Mouse (Mus musculus) intestine, embryonic 16.5 days (tissue): ENCODE measurements around the gene Acer2. TPM values are rescaled to one million over a fixed set of nuclear protein-coding genes. Genes with fewer than 3 reads are reported as not detected.

Source experiments
- ATAC-seq: fragments of 200-750 bp; cut with Nextera tagmentation; 2 replicates; pipeline ENCODE4 v1.8.0; 2017; ENCODE audit warnings: moderate TSS enrichment, moderate library complexity
- H3K27ac ChIP-seq: fragments of 300-500 bp; sonication (generic); 2 replicates; pipeline ENCODE4 v1.5.1; 2014; ENCODE audit warnings: mild to moderate bottlenecking, low read length
- H3K27me3 ChIP-seq: fragments of 300-500 bp; sonication (generic); replicated peaks from 2 replicates; pipeline ENCODE4 v1.6.1; 2014; ENCODE audit warnings: low read length, control low read depth, mixed read lengths; ENCODE audit not compliant: control insufficient read depth, insufficient read depth
- H3K36me3 ChIP-seq: fragments of 300-500 bp; sonication (generic); 2 replicates; pipeline ENCODE4 v1.6.1; 2014; ENCODE audit warnings: low read length, control low read depth; ENCODE audit not compliant: control insufficient read depth, insufficient read depth
- H3K4me1 ChIP-seq: fragments of 300-500 bp; sonication (generic); 2 replicates; pipeline ENCODE4 v1.6.1; 2014; ENCODE audit warnings: low read length, control low read depth, mixed read lengths; ENCODE audit not compliant: control insufficient read depth, insufficient read depth
- H3K4me2 ChIP-seq: fragments of 300-500 bp; sonication (generic); 2 replicates; pipeline ENCODE4 v1.6.1; 2014; ENCODE audit warnings: low read depth, low read length, control low read depth
- H3K4me3 ChIP-seq: fragments of 300-500 bp; sonication (generic); 2 replicates; pipeline ENCODE4 v1.5.1; 2014; ENCODE audit warnings: mild to moderate bottlenecking, low read length
- H3K9ac ChIP-seq: fragments of 300-500 bp; sonication (generic); 2 replicates; pipeline ENCODE4 v1.6.1; 2014; ENCODE audit warnings: low read depth, low read length
- H3K9me3 ChIP-seq: fragments of 300-500 bp; sonication (generic); 2 replicates; pipeline ENCODE4 v1.6.1; 2016; ENCODE audit warnings: low read length, control low read depth; ENCODE audit not compliant: control insufficient read depth
- WGBS: fragments of 180-500 bp; shearing (Covaris S2); extraction: QIAGEN DNeasy Blood & Tissue Kit; methylation state at CpG from one replicate; pipeline ENCODE4 v1.1.7; 2014; 5-methylcytosine and 5-hydroxymethylcytosine counted together
- polyA plus RNA-seq: library from polyadenylated mRNA; unstranded; fragments of >200 nt; fragmentation: Nextera tagmentation; extraction: Ambion mirVana; gene quantifications from 2 replicates; pipeline ENCODE4 v1.2.1, GENCODE M21; 2015

Gene Acer2
- polyA plus RNA-seq, 1 experiment from 2014 or later, result 20.6 TPM

DNA sequence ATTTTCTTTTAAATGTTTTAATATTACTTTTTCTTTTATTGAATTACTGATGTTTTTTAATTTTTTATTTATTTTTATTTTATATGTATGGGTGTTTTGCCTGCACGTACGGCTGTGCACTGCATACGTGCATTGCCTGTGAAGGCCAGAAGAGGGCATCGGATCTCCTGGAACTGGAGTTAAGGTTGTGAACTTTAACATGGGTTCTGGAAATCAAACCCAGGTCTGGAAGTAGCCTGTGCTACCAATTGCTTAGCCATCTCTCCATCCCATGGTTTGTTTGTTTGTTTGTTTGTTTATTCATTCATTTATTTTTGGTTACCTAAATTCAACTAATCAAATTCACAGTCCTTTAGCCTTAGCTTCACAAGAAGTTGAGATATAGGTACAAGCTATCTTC is 10.7 kb downstream of the Acer2 start:
- WGBS, result 54% methylated on average over 4 of the region's 4 CpGs
- H3K4me2 ChIP-seq, result no peak overlapping the region
- 0 out of 2 replicates have a peak, but pooled peaks have one; percentile 40 for ATAC-seq

DNA sequence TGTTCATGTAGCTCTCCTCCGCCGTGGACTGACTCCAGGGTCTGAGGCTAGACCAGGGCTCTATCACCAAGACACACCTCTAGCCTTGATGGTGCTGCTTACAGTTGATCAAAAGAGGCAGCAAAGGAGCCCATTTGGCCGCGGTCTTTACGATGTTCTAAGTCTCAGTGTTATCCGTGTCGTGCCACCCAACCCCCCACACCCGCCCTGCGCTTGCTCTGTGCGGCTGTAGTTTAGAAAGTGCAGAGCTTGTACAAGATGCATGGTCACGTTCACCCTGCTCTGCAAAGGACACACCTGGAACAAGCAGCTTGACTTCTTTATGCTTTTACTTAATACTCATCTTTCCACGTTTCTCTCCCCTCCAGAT is 11.6 kb downstream of the Acer2 start:
- H3K27ac ChIP-seq, result 0 out of 2 replicates have a peak overlapping the region, but pooled peaks have one; percentile 27
- no peaks in the 10 kb centered on the region for H3K27me3 ChIP-seq
- peak overlapping the region; percentile 2; the same call in 1 of the 2 replicates for H3K9ac ChIP-seq
- H3K4me2 ChIP-seq, result peak overlapping the region; percentile 52
- 0 out of 2 replicates have a peak, but pooled peaks cover 3% of the 10 kb centered on the region for H3K4me1 ChIP-seq
- peak overlapping the region; percentile 33 for H3K4me3 ChIP-seq
- H3K36me3 ChIP-seq, result no peaks in the 10 kb centered on the region
- peak; percentile 80 for ATAC-seq
- no peaks in the 10 kb centered on the region for H3K9me3 ChIP-seq
- 38% methylated on average over 12 of the region's 12 CpGs for WGBS

More for the DNA sequence above, 10.7 kb downstream of the Acer2 start:
- Histone ChIP-seq H3K4me1 (0 out of 2 replicates have a peak, but pooled peaks cover 3% of the 10 kb centered on the region), H3K36me3 (no peaks in the 10 kb centered on the region), H3K4me3 (no peak overlapping the region), H3K27me3 (no peaks in the 10 kb centered on the region), H3K9ac (no peak overlapping the region), H3K27ac (no peak overlapping the region), H3K9me3 (no peaks in the 10 kb centered on the region)

DNA sequence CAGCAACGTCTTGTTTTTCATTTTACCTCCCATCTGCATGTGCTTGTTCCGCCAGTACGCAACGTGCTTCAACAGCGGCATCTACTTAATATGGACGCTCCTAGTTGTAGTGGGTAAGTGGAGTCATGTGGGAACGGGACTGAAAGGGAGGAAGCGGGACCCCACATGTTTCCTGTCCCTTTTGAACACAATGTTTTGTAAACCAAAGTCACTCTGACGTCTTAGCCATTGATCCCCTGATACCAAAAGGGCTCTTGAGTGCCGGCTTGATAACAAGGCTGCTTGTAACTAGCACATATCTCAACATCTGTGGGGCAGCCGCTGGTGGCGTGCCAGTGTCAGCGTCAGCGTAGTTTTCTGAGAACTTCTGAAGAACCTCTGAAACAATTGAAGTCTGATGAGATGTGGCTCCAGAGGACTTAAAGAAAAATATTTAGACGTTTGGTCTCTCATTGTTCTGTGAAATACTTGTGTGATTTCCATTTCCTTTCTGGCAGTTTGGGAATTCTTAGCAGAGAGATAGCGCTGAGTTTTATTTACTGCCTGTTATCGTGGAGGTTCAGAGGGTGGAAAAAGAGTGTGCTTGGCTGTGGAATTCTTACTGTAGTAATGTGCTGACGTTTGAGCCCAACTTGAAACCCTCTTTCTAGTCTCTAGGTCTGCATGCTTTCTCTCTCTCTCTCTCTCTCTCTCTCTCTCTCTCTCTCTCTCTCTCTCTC is 12.1 kb downstream of the Acer2 start:
- H3K27ac ChIP-seq, result 0 out of 2 replicates have a peak overlapping the region, but pooled peaks have one; percentile 5
- ATAC-seq, result peak; percentile 77
- H3K9me3 ChIP-seq, result no peaks in the 10 kb centered on the region

DNA sequence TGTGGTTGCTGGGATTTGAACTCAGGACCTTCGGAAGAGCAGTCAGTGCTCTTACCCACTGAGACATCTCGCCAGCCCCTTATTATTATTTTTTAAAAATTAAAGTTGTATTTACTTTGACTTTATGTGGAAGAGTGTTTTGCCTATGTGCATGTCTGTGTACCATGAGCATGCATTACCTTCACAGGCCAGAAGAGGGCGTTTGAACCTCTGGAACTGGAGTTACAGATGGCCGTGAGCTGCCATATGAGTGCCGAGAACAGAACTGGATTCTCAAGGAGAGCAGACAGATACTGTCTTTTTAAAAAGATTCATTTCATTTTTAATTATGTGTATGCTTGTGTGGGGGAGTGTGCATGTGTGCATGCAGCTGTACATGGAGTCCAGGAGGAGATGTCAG is 13.7 kb downstream of the Acer2 start:
- Histone ChIP-seq H3K27me3 (no peaks in the 10 kb centered on the region), H3K27ac (no peak overlapping the region), H3K36me3 (no peaks in the 10 kb centered on the region), H3K9me3 (no peaks in the 10 kb centered on the region), H3K4me3 (no peak overlapping the region), H3K9ac (no peak overlapping the region), H3K4me2 (no peak overlapping the region), H3K4me1 (0 out of 2 replicates have a peak, but pooled peaks cover 3% of the 10 kb centered on the region)
- WGBS, result 72% methylated on average over 5 of the region's 5 CpGs
- no peak for ATAC-seq

More for the DNA sequence above, 12.1 kb downstream of the Acer2 start:
- Histone ChIP-seq H3K36me3 (no peaks in the 10 kb centered on the region), H3K4me2 (peak overlapping the region; percentile 52), H3K9ac (peak overlapping the region; percentile 2; the same call in 1 of the 2 replicates), H3K27me3 (no peaks in the 10 kb centered on the region), H3K4me1 (0 out of 2 replicates have a peak, but pooled peaks cover 3% of the 10 kb centered on the region), H3K4me3 (peak overlapping the region; percentile 33)
- WGBS, result 22% methylated on average over 18 of the region's 18 CpGs

DNA sequence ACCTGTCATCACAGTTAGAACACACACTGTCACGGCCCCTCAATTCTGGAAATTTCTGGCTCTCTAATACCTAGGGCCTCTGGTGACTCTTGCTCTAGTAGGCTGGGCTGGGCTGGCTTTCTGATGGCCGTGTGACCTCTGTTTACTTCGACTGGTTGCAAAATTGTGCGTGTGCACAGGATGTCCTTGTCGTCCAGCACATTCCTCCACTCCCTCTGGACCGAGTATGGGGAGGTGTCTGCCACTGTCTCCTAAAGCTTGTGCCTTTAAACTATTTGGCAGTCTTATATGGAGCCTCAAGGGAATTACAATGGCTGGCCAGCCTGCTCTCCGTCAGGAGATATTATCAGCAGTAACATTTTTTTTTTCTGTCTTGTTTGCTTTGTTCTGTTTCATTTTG is 23.2 kb downstream of the Acer2 start:
- ATAC-seq, result no peak
- no peaks in the 10 kb centered on the region for H3K4me1 ChIP-seq
- H3K27me3 ChIP-seq, result no peaks in the 10 kb centered on the region
- no peaks in the 10 kb centered on the region for H3K9me3 ChIP-seq
- H3K4me2 ChIP-seq, result no peak overlapping the region
- no peak overlapping the region for H3K27ac ChIP-seq
- H3K36me3 ChIP-seq, result no peaks in the 10 kb centered on the region
- 74% methylated on average over 7 of the region's 7 CpGs for WGBS
- H3K9ac ChIP-seq, result no peak overlapping the region
- H3K4me3 ChIP-seq, result no peak overlapping the region

DNA sequence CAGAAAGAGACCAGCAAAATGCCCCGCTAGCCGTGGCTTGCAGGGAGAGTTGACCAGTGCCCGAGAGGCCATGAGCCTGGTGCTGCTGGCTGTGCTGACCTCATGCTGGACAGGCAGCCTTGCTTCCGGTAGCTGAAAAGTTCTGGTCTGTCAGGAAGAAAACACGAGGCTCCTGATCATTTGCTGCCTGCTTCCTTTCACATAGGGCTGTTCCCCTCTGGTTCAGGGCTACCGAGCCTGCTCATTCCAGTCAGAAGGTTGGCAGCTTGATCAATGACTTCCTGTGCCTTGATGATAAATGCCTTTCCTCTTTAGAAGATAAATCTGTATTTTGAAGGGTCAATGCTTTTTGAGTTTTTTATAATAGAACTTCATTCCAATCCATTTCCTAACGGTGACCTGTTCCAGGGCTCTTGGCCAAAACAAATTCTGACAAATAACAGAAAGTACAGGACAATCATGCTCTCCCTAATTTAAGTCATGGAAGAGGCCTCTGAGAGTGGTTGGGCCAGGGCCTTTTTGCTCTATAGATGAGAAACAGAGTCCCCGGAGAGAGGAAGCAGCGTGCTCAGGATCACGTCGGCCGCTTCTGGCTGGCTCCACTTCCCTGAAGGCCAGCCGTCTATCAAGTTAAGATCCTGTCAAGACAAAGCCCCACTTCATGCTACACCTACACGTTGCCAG is 24.7 kb downstream of the Acer2 start:
- peak overlapping the region; percentile 21; the same call in 1 of the 2 replicates for H3K27ac ChIP-seq
- ATAC-seq, result peak; percentile 79

DNA sequence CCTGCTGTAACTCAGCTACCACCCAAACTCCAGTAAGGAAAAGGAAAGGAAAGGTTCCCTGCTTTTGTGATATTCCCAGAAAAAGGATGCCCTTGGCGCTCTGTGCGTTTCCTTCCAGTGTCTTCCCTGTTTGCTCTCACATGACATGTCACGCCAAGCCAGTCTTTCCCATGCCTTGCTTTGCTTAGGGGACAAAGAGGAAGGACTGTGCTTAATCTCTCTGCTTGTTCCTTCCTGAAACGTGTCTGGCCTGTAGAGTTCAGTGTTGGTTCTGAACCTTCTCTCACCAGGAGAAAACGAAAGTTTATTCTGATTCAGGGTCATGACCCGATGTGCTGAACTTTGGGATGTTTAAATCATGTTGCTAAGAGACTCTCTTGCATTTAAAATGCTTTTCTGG is 28.2 kb downstream of the Acer2 start:
- no peak overlapping the region for H3K4me2 ChIP-seq
- H3K9me3 ChIP-seq, result no peaks in the 10 kb centered on the region
- H3K27ac ChIP-seq, result no peak overlapping the region
- H3K4me3 ChIP-seq, result no peak overlapping the region
- no peak for ATAC-seq
- WGBS, result 54% methylated on average over 6 of the region's 6 CpGs
- H3K36me3 ChIP-seq, result no peaks in the 10 kb centered on the region
- H3K27me3 ChIP-seq, result no peaks in the 10 kb centered on the region
- no peak overlapping the region for H3K9ac ChIP-seq
- no peaks in the 10 kb centered on the region for H3K4me1 ChIP-seq

More for the DNA sequence above, 24.7 kb downstream of the Acer2 start:
- H3K4me2 ChIP-seq, result no peak overlapping the region
- no peak overlapping the region for H3K4me3 ChIP-seq
- no peaks in the 10 kb centered on the region for H3K27me3 ChIP-seq
- 34% methylated on average over 14 of the region's 14 CpGs for WGBS
- H3K9ac ChIP-seq, result no peak overlapping the region
- no peaks in the 10 kb centered on the region for H3K4me1 ChIP-seq
- no peaks in the 10 kb centered on the region for H3K36me3 ChIP-seq
- H3K9me3 ChIP-seq, result no peaks in the 10 kb centered on the region

DNA sequence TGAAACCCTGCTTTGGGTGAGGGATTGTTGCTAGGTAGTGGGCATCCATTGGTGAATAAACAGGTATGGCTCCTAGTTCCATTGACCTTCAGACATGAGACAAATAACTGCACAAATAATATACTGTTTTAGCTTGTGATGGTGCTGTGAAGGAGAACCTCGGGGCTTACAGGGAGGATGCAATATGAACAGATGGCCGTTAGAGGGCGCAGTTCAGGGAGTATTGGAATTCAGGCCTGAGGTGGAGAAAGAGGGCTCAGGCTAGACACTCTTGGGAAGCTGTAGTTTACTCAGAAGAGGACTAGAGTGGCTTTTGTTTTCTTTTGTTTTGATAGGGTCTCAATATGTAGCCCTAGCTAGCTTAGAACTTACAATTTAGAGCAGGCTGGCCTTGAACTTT is 30.8 kb downstream of the Acer2 start:
- no peak overlapping the region for H3K27ac ChIP-seq
- no peaks in the 10 kb centered on the region for H3K36me3 ChIP-seq
- no peak overlapping the region for H3K9ac ChIP-seq
- WGBS, result 39% methylated on average over 3 of the region's 3 CpGs
- no peak overlapping the region for H3K4me2 ChIP-seq
- no peaks in the 10 kb centered on the region for H3K9me3 ChIP-seq
- no peaks in the 10 kb centered on the region for H3K27me3 ChIP-seq
- no peak for ATAC-seq
- no peaks in the 10 kb centered on the region for H3K4me1 ChIP-seq
- H3K4me3 ChIP-seq, result no peak overlapping the region

DNA sequence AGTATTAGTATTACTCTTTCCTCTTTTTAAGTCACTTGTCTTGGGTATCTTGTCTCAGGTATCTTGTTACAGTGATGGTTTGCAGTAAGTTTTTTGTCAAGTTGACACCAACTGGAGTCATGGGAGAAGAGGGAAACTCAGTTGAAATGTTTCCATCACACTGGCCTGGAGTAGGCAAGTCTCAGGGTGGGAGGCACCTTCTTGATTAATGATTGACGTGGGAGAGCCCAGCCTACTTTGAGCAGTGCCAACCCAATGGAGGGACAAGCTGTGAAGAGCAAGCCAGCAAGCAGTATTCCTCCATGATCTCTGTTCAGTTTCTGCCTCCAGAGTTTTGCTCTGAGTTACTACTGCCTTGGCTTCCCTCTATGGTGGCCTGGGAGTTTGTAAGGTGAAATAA is 31.7 kb downstream of the Acer2 start:
- WGBS, result 93% methylated on average over 1 of the region's 1 CpGs
- H3K9me3 ChIP-seq, result no peaks in the 10 kb centered on the region
- no peak overlapping the region for H3K27ac ChIP-seq
- no peaks in the 10 kb centered on the region for H3K36me3 ChIP-seq
- no peaks in the 10 kb centered on the region for H3K27me3 ChIP-seq
- no peak for ATAC-seq
- H3K4me3 ChIP-seq, result no peak overlapping the region
- H3K9ac ChIP-seq, result no peak overlapping the region
- H3K4me2 ChIP-seq, result no peak overlapping the region
- no peaks in the 10 kb centered on the region for H3K4me1 ChIP-seq
